Mouse (Mus musculus): ENCODE results near the gene Scd2.

DNA sequence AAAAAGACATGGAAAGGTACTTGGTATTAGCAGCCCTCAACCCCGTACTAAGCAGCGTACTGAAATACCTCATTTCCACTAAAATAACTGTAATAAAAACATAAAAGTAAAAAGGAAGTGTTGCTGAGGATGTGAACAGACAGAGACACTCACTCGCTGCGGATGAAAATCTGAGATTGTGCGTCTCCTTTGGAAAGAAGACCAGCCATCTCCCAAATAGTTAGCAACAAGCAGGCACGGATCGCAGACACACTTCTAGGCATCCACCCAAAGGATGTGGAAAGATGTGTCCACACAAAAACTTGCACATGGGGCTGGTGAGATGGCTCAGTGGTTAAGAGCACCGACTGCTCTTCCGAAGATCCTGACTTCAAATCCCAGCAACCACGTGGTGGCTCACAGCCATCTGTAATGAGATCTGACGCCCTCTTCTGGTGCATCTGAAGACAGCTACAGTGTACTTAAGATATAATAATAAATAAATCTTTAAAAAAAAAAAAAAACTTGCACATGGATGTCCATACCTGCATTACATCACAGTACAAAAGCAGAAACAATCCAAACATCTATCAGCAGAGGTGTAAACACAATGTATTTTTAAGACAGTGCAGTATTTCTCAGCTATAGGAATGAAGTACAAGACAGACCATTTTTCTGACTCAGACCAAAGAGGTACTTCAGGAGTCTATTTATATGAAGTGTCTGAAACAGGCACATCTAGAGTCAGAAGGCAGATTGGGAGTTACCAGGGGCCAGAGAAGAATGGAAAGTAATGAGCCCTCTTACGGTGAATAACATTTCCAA lies 16.1 kb downstream of the Scd2 start:
- TF ChIP-seq POLR2A (IDR thresholded peaks at IDR 0.05; ENCODE audit: low read depth, low read length) (no peak), CTCF (IDR thresholded peaks at IDR 0.05; ENCODE audit: borderline replicate concordance, insufficient read depth, low read length) (no peak)
